Mouse (Mus musculus): ENCODE measurements around the gene Psmf1.
A peak's percentile ranks its signal among the peaks of the same experiment; 100 is the strongest.

Psmf1 gene

DNA sequence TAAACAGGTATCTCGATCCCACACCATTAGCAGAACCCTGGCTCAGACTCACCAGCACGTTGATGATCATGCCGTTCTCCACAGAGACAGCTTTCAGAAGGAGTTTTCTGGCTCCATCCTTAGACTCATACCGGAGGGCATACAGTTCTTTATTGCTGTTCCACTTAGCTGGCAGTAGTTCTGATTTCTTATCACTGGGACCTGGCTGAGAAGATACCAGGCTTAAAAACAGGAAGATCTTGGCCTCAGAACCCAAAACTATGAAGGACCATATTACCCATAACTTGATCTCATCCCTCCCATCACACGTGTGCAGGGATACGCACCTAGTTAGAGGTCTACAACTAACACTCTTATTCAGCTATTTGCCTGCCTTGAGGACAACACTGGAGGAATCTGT is 8.6 kb downstream of the Psmf1 start:
- DNase-seq (ENCODE audit: low read depth, low spot score) = no peak

DNA sequence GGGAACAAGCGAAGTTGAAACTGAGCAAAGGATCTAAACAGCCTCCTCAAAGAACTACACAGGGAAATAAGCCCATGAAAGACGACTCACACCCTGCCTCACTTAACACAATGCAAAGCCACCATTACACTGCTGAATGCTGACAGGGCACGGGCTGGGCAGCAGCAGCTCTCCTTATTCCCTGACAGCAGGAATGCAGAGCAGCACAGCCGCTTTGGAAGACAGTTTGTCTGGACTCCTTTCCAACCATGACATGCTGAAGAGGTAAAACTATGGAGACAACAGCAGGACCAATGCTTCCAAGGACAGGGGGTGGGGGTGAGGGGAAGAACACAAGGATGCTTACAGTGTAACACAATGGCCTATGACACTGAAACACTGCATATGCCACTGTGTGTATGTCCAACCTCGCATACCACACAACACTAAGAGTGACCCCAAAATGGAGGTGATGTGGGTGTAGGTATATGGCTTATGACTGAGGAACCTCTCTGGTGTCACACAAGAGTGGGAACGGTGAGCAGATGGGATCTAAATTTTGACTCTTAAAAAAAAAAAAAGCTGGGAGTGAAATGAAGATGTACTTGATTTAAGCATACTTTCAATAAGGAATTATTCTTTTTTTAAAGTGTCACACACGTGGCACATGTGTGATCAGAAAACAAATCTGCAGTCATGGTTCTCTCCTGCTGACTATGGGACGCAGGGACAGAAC is 10.7 kb downstream of the Psmf1 start:
- no peak for DNase-seq (ENCODE audit: low read depth, low spot score)

DNA sequence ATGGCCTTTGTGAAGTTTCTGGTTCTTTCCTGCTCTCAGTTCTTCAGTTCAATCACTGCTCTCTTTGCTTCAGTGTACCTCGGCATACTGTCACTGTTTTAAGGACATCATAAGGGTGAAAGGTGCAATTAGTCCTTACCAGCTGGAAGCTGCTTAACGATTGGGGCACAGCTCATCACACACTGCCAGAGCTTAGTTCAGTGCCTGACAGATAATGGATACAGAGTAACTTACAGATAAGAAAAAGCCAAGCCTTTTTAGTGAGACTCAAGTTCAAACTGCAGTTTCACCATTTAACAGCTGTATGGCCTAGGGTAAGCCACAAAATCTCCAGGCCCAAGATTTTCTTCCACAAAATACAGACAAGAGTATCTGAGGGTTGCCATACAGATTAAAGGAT is 19.9 kb downstream of the Psmf1 start:
- DNase-seq (ENCODE audit: low read depth, low spot score) = no peak

DNA sequence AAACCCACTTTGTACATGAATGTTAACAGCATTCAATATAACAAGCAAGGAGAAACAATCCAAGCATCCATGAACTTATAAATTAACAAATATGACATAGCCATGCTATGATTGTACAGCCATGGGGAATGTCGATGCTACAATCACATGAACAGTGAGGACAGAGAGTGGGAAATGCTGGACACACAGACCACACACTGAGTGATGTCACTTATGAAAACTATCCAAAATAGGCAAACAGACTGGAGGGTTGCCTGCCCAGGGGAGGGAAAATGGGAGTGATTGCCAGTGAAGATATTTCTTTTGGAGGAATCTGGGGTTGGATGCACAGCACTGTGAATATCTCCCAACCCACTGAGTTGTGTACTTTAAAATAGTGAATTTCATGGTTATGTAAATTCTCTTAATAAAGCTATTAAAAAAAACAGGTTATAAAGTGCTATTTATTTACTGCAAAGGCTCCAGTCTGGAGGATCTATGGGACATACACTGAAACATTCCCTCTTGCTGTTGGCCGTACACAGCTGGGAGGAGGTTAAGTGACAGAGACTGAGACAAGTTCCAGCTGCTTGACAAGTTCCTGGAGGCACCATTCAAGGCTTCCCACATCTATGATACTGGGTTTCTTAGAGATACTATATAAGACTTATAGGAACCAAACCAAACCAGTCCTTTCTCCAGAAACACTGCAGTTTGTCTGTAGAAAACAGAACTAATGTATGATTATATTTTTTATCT is 27.5 kb downstream of the Psmf1 start:
- DNase-seq (ENCODE audit: low read depth, low spot score) = no peak

DNA sequence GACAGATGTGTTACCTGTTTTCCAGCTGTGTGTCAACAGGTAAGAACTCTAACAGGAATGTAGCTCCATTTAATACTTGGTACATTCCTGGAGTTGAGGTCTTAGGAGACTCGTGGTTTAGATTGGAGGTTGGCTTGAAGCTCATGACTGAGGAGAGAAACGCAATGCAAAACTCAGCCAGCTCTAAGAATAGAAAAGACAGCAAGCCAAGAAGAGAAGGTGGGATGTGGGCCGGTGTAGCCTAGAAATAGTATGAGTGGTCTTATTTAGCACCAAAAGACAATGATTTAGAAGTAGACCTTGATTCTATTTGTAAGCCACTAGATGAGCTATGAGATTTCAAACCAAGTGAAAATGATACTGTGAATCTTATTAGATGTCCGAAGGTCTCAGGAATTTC is 28.5 kb downstream of the Psmf1 start:
- DNase-seq (ENCODE audit: low read depth, low spot score) = no peak

DNA sequence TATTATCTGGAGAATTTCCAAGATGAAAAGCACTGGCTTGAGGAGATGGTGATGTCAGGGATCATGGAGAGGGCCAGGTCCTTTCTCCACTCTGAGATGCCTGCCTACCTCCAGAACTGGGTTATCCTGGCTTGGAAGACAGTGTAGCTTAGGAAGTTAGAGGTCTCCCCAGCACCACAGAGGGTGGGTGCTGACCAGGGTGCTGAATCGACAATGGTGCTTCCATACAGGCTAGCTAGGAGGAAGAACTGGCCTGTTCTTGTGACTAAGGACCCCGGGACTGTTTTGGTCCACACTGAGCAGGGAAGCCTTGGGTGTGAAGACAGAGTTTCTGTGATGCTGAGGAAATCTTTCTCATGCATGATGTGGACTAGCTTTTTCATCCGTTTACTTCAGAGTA is 31.3 kb downstream of the Psmf1 start:
- peak; percentile 35 for DNase-seq (ENCODE audit: low read depth, low spot score)

DNA sequence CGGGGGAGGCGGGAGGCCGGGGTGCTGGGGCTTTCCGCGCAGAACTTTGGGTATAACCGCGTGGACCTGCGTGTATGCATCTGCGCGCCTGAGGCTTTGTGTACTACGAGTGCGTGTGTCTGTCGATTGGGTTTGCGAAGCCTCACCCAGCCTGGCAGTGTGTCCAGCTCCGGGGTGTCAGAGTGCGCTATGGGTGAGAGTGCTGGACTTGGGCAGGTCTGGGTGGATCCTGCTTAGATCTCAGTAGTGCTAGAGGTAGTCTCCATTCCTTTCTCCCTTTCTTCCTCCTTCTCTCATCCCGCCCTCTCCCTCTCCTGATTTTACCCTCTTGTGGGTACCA is 41.2 kb downstream of the Psmf1 start:
- DNase-seq (ENCODE audit: low read depth, low spot score) = no peak

DNA sequence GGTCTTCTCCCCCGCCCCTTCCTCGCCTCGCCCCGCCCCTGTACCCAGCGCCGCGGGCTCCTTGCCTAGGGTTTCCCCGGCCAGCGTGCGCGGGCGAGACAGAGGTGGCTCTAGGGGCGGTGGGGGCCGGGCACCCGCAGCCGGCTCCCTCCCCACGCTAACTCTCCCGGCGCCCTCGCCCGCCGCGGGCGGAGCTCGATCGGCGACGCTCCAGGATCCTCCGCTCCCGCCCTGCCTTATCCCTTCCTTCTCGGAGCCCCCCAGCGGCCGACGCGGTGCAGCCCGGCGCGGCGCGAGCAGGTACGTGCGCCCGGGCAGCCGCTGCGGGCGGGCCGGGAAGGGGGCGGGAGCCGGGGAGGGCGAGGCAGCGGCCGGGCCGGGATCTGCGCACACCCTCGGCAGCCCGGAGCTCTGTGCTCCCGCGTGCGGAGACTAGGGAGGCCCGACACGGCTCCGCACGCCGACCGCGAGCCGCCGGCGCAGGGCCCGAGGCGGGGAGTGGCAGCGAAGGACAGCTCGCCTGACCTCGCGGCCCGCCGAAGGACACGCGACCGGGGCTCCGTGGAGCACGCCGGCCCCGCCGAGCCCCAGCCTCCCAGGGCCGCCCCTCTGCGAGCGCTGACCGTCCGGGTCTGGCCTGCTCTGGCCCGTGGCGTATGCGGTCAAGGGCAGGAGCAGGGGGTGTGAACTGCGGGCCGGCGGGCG is 41.7 kb downstream of the Psmf1 start:
- no peak for DNase-seq (ENCODE audit: low read depth, low spot score)

DNA sequence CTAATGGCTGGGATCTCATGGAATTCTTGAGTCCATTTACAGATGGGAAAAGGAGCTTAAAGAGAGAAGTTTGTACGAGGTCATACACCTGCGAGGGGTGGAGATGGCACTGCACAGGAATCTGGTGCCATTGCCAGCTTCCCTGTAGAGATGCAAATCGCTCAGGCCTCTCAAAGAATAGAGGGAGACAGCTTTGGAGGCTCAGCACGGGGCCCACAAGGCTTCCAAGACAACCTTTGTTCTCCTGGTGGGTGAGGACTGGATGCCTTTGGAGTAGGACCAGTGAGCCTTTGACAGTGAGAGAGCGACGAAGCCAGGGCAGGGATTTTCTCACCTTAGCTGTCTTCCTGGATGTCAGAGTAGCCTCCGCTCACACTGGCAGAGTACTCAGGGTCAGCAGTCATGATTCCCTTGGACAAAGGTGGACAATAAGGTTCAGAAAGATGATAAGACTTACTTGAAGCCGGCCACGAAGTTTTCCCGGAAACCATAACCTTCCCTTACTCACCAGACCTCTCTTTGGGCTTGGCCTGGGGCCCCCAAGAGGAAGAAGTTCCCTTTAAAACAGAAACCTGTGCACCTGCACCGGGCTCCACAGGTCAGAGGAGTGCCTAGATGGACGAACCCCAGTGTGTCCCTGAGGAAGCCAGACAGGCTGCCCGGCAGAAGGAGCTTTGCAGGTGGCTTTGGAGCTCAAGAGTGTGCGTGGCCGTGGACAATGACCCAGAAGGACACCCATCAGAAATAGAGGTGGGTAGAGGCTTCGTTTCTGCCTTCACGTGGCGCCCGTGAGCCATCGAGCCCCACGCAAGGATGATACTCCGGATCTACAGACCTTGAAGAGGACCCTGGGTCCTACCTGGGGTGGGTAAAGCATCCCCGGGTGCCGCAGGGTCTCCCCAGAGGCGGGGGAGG is 42.5 kb downstream of the Psmf1 start, which contains the start of gene Tmem74b:
Tmem74b (plus strand) TSS at position 778 of the 915 bp plus-strand sequence.
- DNase-seq (ENCODE audit: low read depth, low spot score) = no peak

DNA sequence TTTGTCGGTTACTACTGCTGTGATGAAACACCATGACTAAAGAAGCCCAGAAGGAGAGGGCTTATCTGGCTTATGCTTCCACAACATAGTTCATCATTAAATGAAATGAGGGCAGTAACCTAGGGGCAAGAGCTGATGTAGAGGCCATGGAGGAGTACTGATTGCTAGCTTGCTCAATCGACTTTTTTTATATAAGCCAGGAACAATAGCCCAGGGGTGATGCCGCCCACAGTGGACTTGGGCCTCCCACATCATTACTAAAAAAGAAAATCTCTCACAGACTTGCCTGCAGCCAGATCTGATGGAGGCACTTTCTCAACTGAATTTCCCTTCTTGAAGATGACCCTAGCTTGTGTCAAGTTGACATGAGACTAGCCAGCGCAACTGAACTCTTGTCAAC is 61.0 kb downstream of the Psmf1 start:
- no peak for DNase-seq (ENCODE audit: low read depth, low spot score)

DNA sequence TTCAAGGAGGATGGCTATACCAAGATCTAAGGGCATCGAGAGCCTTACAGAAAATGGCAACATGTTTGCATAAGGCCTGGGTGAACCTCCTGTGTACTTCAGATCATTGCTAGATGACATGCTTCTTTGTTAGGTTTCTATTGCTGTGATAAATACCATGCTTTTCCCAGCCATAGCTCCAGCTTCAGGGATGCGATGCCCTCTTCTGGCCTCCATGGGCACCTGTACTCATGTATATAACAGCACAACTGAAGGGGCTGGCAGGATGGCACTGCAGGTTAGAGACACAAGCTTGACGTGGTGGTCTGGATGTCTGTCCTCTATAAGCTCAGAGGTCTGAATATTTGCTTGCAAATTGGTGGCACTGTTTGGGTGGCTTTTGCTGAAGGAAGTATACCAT is 61.6 kb downstream of the Psmf1 start:
- DNase-seq (ENCODE audit: low read depth, low spot score) = peak; percentile 33

DNA sequence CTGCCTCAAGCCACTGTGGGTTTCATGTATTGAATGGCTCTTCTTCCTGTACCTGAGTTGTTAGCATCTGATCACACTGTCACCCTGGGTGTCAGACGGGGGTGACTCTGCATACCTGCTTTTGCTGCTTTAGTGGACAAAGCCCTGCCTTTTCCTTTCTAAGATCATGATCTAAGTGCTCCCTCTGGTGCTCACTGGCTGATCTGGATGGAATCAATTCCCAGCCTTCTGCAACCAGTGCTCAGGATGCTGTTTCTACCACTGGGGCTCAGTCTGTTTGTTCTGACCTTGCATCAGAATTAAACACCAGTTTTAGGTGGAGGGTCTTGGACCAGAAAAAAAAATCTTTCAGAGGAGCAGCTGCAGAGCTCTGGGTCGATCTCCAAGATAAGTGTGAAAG is 67.8 kb downstream of the Psmf1 start:
- no peak for DNase-seq (ENCODE audit: low read depth, low spot score)

DNA sequence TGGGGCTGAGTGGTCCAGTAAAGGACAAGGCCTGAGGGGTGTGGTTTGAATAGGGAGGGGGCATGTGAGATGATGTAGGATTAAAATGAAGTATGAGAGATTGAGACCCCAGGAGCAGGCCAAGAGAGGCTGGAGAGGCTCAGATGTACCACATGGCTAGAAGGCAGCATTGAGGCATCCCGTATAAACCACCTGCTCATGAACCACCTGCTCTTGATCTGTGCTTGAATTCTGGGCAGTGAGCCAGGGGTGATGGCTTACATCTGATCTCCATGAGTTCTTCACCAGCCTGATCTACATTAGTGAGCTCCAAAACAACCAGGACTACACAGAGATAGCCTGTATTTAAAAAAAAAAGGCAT is 73.0 kb downstream of the Psmf1 start:
- DNase-seq (ENCODE audit: low read depth, low spot score) = no peak

DNA sequence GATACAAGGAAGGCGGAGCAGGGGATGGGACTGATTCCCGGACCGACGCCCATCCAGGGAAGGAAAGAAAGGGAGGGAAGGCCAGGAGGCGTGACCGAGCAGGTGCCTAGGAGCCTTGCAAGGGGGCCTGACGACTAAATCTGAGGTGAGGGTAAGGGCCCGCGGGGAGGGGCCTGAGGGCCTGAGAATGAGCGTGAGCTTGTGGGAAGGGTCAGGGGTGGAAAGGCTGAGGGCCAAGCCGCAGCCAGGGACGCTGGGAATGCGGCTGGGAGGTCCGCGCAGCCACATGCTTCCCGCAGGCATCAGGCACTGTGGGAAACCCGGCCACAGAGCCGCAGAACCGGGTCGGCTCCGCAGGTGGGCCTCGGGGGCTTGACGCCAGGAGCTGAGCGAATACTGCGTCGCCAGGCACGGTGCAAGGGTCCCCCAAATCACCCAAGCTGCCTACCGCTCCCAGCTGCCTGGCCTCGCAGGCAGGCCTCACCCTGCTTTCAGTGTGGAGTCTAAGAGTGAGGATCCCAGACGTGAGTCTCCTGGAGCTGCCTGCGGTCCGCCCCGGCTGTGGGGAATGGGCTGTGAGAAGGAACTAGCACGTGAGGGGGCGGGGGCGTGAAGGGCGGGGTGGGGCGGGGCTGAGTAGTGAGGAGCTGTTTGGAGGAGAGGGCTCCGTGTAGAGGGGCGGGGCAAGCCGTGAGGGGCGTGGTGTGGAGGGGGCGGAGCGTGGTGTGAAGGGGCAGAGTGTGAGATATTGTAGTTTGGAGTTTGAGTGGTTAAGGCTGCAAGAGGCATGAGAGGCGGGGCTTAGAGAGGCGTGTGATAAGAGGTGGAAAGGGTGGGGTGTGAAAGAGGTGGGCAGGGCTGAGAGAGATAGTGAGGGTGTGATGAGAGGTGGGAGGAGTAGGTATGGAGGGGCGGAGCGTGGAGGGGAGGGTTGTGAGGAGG is 73.7 kb downstream of the Psmf1 start:
- no peak for DNase-seq (ENCODE audit: low read depth, low spot score)

DNA sequence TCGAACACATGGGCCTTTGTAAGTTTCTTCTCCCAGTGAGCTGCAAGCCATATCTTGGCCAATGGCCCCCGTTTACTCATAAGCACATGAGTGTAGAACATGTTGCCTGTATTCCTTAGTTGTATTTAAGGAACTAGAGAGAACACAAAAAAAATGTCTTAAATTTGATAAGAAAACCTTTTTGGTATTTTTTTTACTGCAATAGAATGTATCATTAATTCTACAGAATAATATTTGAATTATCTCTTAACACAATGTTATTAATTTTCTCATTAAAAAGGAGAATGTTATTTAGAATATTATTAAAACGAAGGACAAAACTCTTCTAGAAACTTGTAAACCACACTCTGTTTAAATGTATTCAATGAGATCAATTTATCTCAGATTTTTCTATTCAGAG is 75.6 kb downstream of the Psmf1 start, which contains the start of gene Rad21l:
Rad21l (minus strand) TSS at position 101 of the 400 bp plus-strand sequence.
- no peak for DNase-seq (ENCODE audit: low read depth, low spot score)
